Mouse (Mus musculus): Measurements from ENCODE around the gene Msmp.
"Not testable (repeated sequence)": the region's sequence is repeated elsewhere in the genome, so short reads cannot be mapped to it uniquely, and the experiment has no call there.

The Msmp gene

DNA sequence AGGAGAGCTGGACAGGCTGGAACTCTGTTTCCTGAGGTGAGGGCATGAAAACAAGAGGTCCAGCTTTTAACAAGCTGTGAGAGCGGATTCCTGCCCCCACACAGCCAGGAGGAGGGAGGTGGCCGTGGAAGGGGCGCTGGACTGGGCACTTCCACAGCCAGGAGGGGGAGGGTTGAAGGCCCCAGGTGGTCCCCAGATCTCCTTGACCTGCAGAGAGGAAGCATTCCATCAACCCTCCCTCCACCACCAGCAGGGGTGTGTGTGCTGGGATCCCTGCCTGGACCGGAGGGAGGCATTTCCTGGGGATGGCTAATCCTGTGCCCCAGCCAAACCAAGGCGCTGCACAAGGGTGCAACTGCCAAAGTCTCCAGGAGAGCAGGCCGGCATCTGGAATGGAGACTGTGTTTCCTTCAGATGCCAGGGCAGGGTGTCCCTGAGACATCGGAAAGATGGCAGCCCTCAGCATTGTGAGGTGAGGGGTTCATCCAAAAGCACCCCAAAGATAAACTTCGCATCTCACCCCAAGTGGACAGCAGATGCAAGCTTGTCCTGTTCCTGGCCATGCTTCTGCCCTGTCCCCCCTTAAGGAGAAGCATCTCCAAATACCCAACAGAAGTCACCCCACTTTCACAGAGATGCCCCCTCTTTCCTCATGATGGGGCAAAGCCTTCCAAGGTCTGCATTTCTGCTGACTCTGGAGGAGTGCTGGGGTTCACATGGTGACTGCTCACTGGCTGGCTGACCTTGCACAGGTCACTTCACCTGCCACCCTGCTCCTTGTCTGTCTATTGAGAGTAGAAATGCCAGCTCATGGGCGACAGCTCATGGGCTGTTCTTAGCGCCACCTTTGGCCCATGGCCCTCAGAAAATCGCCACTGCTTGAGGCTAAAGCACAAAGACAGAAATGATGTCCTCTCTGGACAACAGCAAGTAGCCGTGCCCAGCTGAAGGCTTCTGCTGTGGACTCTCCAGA lies at the start of gene Msmp:
TSS of gene Msmp (minus strand) at position 51 of the 973 bp plus-strand sequence.
- peak; percentile 34 to 70 for DNase-seq (ENCODE audit: low spot score in 2 of 2)

GRCm38 (mm10) chr4:43633736-43634135 lies 49.4 kb upstream of the Msmp start:
- DNase-seq (ENCODE audit: low spot score in 2 of 2): no peak

DNA sequence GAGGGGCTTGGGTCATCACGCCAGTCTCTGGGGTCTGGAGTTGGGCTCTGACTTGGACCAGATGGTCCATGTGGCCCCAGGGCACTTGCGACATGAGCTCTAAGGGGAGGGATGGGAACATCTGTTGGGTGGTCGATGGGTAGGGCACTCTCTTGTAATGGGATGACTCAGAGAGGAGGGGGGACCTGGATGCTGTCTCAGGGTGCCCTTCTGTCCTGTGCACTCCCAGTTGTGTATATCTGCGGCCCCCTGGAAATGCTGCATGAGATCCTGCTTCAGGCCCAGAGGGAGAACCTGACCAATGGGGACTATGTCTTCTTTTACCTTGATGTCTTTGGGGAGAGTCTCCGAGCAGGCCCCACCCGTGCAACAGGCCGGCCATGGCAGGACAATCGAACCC lies 49.0 kb upstream of the Msmp start:
- DNase-seq (ENCODE audit: low spot score in 2 of 2): no peak

GRCm38 (mm10) chr4:43631956-43632920 lies 47.9 kb upstream of the Msmp start:
- peak; percentile 24 to 36 for DNase-seq (ENCODE audit: low spot score in 2 of 2)

DNA sequence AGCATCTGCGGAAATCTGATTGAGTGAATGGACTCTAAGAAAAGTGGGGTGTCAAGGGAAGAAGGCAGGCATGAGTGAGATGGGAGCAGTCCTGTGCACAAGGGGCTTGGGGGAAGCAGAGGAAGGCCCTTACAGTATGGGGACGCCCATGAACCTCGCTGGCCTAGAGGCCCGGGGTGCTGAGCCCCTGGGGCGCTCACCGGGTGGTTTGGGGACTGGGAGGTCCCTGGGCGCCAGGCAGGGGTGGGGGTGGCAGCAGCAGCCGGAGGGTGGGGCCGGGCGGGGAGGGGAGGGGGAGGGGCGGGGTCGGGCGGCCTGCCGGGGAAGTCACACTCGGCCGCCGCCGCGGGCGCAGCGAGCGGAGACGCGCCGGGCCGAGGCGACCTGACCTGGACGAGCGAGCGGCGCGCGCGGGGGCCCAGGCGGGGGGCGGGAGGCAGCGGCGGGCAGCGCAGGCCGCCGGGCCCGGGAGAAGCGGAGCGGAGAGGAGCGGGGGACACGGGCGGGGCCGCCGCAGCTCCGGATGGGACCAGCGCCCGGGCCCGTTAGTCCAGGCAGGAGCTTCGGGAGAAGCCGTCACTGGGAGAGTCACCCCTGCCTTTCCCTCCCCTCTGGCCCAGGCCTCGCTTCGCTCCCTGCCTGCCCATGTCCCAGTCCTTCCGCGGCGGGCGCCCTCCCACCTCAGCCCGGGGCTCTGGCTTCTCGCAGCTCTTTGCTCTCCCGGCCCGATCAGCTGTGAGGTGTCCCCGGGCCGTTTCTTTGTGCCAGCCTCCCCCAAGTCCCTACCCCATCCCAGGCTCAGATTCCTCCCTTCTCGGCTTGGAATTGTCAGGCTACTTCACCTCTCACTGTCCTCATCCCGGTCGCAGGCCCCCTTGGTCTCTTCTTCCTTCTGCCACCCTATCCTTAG lies 47.0 kb upstream of the Msmp start, which contains the start of gene Npr2:
TSS of gene Npr2 (plus strand) at position 890 of the 910 bp plus-strand sequence.
- DNase-seq (ENCODE audit: low spot score in 2 of 2): peak; percentile 56 to 63

DNA sequence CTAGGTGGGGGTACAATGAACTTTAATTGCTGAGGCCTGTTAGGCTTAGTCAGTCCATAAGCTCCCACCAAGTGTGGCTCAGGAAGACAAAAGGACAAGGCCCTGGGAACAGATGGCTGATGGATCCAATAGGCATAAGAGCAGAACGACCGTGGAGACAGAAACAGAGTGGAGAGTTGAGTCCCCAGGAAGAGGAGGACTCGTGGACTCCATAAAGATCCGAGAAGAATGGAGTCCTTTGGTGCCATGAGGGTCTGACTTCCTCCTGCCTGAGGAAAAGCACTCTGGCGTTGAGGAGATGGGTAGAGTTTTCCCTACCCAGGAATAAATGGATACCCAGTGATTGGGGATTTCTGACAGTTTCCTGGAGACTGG lies 46.4 kb upstream of the Msmp start:
- DNase-seq (ENCODE audit: low spot score in 2 of 2): no peak

- DNase-seq (ENCODE audit: low spot score in 2 of 2): peak; percentile 79 to 90
Measured at GRCm38 (mm10) chr4:43630030-43630581, 45.8 kb upstream of the Msmp start.

- DNase-seq (ENCODE audit: low spot score in 2 of 2): no peak
Measured at GRCm38 (mm10) chr4:43629106-43629817, 45.0 kb upstream of the Msmp start.

GRCm38 (mm10) chr4:43620146-43620778 lies 36.0 kb upstream of the Msmp start:
- no peak for DNase-seq (ENCODE audit: low spot score in 2 of 2)

- DNase-seq (ENCODE audit: low spot score in 2 of 2): no peak
Measured at GRCm38 (mm10) chr4:43613060-43613730, 28.9 kb upstream of the Msmp start.

DNA sequence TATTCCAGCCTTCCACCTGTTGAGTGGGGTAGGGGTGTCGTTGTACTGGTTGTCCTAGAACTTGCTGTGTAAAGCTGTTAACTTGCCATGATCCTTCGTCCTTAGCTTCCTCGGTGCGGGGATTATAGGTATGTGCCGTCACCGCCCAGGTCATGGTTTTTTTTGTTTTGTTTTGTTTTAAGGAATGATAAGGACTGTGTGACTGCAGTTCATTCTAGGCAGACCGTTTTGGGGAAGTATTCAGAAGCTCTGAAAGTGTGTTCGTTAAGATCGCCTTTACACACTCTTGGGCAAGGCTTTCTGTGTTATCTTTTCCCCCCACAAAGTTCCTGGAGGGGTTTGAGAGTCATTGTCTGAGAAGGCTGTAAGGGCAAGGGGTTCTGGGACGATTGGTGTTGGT lies 28.2 kb upstream of the Msmp start:
- DNase-seq (ENCODE audit: low spot score in 2 of 2): no peak

DNA sequence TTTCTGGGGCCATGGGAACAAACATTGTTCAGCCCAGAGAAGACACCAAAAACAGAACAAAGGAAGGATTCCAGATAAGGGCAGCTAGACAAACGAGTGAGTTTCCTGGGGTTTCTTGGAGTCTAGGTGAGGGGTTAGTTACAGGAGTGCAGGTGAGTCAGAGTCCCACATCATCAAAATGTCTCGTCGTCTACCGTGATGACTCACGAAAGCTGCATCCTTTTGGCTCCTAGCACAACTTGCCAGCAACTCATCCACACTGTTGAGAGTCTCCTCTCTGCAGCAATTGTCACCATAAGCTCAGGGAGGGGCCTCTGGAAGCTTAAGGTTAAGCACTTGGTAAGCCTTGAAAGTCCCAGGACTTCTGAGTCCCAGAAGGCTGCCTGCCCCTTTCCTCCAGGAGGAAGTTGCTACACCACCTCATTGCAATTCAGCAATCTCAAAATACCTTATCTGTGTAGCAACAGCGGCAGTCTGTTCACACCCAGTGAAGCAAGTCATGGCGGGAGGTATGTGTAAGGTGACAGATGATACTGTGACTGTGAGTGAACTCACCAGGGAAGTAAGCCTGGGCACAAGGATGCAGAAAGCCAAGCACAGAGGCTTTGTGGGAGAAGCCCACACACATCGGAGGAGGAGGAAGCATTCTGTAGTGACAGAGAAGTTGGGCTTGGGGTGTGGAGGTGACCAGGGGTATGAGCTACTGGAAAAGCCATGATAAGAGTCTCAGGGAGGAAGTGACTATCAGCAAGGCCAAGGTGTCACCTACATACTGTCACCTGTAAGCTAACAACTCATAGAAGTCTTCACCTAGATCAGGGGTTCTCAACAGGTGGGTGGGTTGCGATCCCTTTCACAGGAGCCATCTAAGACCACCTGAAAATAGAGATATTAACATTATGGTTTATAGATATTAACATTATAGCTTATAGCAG lies 20.7 kb upstream of the Msmp start:
- DNase-seq (ENCODE audit: low spot score in 2 of 2): no peak

DNA sequence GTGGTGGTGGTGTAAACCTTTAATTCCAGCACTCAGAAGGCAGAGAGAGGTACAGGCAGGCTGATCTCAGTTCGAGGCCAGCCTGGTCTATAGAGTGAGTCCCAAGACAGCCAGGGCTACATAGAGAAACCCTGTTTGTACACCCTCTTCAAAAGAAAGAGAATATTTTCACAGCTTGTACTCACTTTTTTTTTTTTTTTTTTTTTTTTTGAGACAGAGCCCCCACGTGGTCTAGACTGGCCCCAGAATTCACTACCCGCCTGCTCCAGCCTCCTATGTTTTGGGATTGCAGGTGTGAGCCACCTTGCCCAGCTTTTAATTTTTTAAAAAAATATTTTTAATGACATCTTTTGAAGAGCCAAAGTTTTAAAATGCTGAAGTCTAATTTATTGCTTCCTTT lies 19.8 kb upstream of the Msmp start:
- no peak for DNase-seq (ENCODE audit: low spot score in 2 of 2)

- DNase-seq (ENCODE audit: low spot score in 2 of 2): no peak
Measured at GRCm38 (mm10) chr4:43600195-43600934, 16.1 kb upstream of the Msmp start.

DNA sequence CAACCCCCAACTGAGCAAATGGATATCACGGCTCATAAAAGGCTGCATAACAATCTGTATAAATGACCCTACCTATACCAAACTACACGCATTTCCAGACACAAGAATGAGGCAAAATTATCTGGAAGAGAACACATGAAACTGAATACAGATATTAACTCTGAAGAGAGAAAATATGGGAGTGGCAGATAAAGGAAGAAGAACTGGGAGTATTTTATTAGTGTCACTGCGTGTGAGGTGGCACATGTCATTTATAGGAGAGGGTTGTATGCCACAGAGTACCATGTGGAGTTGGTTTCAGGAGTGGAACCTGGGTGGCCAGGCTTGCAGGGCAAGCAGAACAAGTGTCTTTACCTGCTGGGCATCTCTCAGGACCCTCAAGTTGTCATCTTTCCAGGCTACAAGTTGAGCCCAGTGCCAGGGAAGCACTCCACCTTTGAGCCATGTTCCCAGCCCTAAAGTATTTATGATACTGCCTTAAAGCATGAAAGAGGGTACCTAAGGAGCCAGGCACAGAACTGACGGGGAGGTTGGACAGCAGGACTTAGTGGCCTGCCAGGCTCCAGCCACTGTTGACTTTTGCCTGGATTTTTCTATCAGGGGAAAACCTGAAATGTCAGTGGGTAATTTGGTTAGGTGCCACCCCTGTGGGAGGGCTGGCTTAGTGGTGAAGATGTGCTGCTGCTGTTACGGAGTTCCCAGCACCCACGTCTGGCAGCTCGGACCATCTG lies 14.5 kb upstream of the Msmp start:
- no peak for DNase-seq (ENCODE audit: low spot score in 2 of 2)

- DNase-seq (ENCODE audit: low spot score in 2 of 2): no peak
Measured at GRCm38 (mm10) chr4:43598200-43598599, 13.9 kb upstream of the Msmp start.

GRCm38 (mm10) chr4:43596597-43596996 lies 12.3 kb upstream of the Msmp start:
- DNase-seq (ENCODE audit: low spot score in 2 of 2): not testable (repeated sequence)
